Mouse (Mus musculus) testis, postnatal 14 days (tissue): ENCODE data around the gene Mbnl2.
"Not testable (repeated sequence)": the region's sequence is repeated elsewhere in the genome, so short reads cannot be mapped to it uniquely, and the experiment has no call there.

Experiments used
- DNase-seq: peaks from one replicate; pipeline ENCODE4 v3.0.0; 2021; ENCODE audit warnings: low spot score

Gene Mbnl2

DNA sequence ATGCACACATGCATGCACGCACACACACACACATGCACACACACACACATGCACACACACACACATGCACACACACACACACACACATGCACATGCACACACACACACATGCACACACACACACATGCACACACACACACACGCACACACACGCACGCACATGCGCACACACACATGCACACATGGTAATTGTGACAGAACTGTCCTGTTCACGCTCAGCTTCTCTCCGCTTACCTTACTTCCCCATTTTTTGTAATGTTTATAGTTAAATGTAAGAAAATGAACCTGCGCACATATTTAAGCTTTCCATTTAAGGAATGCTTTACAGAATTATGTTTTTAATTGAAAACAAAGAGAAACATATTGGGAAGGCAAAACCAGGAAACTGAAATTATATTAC, 84.1 kb downstream of the Mbnl2 start:
- not testable (repeated sequence) for DNase-seq

DNA sequence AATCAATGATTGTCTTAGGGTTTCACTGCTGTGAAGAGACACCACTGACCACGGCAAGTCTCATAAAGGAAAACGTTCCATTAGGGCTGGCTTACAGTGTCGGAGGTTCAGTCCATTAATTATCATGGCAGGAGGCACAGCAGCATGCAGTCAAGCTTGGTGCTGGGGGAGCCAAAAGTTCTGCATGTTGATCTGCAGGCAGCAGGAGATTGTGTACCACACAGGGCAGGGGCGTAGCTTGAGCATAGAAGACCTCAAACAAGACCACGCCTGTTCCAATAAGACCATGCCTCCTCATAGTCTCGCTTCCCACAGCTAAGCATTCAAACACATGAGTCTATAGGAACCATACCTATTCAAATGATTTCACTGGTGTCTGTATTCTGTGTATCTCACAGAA, 85.7 kb downstream of the Mbnl2 start:
- no peak for DNase-seq

DNA sequence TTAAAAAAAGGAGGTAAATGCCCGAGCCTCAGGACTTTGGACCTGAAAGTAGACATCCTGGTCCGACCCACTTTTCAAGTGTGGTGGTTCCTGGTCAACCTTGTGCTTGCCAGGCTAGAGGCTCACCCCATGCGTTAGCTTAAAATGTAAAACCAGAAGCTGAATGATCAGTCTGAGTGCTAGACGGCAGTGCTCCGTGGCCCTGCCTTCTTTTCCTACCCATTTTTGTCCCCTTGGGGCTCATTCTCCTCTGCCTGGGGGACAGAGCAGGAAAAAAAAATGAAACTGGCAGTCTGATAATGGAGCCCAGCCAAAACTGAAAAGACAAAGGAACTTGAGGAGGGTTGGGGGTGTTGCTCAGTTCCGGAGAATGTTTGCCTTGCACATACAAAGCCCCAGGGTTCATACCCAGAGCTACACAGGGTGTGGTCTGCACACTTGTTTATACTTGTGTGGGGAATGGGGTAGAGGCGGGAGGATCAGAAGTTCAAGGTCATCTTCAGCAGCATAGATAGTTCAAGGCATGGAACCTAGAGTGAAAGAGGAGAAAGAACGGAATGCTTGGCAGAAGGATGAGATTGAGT, 87.0 kb downstream of the Mbnl2 start:
- DNase-seq = no peak

DNA sequence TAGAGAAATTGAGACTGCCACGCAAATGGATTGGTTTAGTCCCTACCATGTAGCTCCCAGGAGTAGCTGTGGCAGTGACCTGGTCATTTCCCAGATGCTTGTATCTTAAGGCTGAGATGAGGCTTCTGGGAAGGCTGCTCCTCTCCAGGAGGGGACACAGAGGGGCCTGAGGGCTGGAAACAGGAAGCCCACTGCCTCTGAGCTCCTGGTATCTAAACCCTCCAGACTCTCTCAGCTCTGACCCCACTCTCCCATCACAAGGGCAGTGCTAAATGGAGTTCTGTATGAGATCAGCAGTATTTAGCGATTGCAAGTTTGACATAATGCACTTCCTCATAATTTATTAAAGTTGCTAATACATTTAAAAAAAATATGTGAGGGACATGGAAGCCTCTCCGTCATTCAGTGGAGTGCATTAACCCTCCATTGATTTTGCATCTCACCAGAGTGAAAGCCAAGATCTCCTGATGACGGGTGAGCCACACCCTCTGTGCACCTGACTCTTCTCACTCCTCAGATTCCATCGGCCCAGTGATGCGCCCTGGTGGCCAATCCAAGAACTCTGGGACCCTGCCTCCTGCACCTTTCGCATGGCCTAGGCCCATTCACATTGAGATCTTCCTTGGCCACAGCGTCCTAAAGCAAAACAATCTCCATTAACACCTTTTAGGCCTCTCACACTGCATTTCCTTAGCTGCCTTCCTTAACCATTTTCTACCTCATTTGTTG, 87.8 kb downstream of the Mbnl2 start:
- DNase-seq = no peak

DNA sequence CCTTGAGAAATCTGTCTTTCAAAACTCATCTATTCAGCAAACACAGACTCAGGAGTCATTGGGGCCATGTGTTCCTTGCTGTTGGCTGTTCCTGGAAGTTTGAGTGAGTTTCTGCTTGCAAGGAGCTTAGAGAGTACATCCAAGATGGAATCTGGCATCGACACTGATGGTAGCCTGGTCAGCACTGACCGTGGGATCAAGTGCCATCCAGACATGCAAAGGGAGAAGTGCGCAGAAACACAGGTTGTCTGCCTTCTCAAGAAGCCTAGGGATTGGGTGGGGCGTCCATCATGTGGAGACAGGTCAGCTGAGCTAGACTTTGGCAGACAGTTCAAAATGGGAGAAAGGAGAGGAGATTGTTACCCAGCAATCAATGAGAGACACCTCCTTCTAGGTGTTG, 89.6 kb downstream of the Mbnl2 start:
- no peak for DNase-seq

DNA sequence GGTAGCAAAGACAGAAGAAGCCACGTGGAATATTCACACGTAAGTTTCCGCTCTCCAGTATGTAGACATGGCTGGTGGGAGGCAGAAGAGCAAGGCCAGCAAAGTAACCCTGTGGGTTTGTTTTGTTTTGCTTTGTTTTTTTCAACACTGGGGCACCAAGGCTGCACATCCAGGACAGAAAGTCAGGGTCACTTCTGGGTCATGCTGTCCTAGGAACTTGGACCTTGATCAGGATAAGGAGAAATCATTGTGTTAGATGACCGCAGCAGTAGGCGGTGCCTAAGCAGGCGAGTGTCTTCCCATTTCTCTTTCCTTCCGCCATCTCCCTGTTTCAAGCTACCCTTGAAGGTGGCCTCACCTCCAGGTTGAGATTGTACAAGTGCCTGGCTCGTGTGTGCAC, 91.5 kb downstream of the Mbnl2 start:
- peak; percentile 24 for DNase-seq

DNA sequence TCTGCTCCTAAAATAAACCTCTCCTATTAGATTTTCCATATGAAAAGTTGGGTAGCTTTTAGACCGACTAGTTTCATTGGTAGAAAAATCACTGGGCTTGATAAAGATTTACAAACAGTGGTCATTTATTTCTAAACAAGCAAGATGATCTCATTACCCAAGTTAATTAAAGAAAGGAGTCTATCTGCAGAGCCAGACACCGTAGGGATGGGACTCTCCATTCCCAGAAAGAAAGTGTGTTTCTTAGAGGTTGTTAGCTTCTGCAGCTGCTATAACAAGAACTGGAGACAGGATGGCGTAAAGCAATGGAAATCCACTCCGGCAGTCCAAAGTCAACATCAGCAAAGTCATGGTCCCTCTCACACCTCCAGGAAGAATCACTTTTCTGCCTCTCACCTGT, 92.1 kb downstream of the Mbnl2 start:
- DNase-seq = no peak

DNA sequence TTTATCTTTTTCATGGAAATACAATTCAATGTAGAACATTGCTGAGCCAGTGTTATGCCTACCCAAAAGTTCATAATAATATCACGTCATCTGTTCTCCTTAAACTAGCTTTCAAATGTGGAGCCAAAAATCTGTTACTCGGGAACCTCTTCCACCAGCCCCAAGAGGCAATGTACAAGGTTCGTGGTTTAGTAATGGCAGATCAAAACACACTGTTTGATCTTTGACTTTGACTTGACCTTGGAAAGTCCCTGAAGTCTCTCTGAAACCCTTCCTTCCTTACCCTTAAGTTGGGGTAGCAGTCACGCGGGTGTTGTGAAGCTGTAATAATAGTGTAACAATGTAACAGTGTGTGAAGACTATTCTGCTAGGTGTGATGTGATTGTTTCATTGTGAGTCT, 93.0 kb downstream of the Mbnl2 start:
- DNase-seq = no peak

DNA sequence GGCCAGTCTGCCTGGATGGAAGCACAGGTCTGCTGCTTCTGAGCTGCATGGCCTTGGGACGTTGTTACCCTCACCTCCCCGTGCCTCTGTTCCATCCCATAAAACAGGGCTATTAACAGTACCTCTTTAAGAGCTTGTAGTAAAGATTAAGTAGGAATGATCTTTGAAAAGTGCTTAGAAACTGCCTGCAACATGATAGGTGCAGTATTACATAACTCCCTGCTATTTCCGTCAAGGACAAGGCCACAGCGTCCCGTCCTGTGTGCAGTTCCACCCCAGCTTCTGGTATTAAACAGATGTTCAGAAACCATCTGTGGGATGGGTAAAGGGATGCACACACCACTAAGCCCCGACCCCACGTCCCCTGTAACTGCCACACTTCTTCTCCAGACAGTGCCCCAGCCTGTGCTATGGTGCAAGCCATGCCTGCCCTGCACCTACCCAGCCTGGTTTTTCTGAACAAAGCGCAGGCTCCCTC, 93.5 kb downstream of the Mbnl2 start:
- no peak for DNase-seq

DNA sequence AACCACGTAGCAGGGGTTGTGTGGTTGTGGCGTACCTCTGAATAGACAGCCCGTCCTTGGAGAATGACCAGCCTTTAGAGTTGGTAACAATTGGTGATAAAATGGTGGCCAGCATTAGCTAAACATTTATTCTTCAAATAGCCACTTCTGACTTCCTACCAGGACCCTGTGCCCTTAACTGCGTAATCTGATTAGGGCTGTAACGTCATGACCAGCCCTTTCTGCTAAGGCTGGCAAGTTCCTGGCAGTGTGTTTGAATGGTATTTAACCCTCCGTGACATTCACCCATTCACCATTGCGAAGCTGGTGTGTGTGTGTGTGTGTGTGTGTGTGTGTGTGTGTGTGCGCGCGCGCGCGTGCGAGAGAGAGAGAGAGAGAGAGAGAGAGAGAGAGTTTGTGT, 94.6 kb downstream of the Mbnl2 start:
- DNase-seq = no peak

DNA sequence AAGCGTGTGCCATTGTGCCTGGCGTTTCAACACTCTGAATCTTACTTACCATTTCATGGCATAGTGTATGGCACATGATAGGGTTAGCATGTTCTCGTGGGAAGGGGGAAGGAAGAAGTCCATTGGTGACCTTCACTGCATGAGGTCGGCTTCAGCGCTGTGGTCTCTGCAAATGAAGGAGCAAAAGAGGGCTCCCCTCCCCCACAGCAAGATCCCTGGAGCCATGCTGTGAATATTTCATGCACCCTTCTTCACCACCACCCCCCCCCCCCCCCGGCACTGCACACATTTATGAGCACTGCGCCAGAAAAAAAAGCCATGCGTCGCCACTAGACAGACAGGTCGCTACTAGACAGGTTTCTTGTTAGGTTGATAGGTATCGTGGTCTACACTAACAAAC, 95.2 kb downstream of the Mbnl2 start:
- no peak for DNase-seq

DNA sequence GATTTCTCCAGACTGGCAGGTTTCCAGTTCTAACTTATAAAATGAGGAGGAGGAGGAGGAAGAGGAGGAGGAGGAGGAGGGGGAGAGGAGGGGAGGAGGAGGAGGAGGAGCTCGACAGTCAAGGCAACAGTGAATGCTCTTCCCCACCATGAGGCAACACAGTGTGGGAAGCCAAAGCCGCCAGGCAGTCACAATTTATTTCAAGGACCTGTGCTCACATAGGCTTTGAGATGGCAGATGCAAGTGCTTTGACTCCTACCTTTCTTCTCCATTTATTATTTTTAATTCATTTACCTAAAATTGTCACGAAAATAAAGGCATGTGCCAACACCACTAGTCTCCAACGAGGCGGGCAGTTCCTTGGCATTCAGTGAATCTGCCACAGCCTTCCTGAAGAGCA, 95.7 kb downstream of the Mbnl2 start:
- DNase-seq = no peak

DNA sequence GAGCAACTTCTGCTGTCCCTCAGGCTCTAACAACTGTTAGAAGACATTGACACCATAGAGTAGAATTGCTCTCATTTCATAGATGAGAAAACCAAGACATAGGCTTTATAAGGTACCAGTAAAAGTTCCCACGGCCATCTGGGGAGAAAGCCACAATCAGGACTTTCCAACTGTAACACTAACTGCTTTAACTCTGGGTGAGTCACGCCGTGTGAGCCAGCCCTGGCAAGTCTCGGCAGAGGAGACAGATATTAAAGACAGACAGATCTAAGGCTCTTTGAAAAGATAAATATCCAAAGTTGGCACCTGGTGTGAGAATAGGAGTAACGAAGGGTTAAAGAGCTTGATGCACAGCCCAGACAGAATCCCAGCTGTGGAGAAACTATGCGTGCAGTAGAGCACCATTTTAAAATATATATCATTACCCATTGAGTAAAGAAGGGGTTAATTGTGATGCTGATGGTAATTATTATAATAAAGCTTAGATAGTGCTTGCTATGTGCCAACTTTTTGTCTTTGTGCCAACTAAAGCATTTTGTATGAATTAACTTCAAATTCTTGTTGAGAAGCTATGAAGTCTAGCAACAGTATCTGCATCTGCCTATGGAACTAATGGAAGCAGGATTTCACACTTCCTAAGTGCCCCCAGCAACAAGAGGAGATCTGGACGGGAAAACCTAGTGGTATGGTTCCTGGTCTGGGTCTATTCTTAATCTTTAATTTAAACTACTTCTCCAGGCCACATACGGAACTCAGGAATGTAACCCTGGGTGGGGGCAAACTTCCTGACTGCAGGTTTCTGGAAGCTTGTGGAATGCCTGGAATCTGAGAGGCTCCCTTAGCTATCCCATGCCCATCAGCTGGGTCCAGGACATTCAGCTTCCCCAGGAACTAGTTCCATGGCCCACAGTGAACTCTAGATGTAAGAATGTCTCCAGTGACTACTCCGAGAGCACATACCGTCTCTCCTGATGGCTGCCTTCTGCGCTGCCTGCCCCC, 97.9 kb downstream of the Mbnl2 start:
- DNase-seq = no peak

DNA sequence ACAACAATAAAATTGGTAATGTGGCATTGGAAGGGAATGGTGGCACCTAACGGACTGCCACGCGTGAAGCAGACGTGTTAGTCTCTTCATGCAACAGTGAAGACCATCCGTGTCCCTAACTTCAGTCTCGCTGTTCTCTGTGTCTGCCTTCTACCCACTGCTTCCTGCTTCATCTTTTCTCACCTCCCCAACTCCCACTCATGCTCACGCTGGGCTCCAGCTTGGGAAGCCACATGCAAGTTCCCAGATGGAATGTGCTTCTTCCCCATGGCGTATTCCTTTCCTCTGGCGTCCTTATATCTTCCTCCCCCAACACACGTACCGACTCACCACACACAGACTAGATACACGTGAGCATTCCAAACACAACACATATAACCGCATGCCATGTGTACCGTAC, 99.3 kb downstream of the Mbnl2 start:
- no peak for DNase-seq

DNA sequence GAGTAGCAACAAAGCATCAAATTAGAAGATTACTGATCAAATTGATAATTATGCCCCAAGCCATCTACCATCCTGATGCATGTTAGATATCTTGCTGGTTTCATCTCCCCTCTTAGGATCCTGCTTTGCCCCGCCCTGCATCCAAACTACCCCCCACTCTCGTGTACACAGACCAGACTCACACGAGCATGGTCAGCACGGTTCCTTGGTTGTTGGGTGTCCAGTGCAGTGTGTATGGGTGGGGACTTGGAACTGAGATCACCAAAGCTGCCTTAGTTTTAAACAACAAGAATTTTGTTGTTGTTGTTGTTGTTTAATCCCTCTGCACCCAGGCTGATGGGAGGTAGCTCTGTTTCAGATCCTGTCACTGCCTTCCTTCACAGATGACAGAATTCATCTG, 101.7 kb downstream of the Mbnl2 start:
- no peak for DNase-seq

DNA sequence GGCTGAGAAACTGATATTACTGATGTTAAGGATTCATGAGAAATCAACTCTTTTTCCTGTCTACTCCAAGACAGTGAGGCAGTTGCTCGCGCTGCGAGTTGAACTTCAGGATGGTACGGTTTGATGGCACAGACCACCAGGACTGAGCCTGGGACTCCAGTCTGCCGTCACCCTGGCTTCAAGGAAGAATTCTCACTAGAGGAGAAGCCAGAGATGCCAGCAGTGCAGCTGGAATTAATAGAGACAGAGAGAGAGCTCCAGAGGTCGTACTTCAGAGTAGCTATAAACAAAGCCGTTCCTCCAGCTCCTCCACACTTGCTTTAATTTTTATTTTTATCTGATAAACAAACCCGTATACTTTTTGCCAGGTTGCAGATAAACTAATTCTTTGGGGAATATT, 102.5 kb downstream of the Mbnl2 start:
- DNase-seq = no peak

DNA sequence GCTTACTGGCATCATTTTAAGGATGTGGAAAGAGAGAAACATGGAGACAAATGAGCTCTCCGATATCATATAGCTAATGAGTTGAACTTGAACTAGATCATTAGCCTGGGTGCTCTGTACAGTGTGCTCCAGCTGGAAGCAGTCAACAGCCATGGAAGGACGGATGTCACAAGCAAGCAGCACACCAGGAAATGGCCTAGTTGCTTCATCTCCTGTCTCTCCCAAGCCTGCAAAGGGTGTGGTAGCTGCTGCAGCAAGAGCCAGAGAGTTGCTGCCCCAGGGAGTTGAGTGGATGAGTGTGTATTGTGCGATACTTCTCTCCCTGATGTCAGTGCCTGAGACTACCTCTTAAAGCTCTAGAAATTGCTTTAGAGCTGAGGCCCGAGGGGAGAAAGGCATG, 104.2 kb downstream of the Mbnl2 start:
- no peak for DNase-seq

DNA sequence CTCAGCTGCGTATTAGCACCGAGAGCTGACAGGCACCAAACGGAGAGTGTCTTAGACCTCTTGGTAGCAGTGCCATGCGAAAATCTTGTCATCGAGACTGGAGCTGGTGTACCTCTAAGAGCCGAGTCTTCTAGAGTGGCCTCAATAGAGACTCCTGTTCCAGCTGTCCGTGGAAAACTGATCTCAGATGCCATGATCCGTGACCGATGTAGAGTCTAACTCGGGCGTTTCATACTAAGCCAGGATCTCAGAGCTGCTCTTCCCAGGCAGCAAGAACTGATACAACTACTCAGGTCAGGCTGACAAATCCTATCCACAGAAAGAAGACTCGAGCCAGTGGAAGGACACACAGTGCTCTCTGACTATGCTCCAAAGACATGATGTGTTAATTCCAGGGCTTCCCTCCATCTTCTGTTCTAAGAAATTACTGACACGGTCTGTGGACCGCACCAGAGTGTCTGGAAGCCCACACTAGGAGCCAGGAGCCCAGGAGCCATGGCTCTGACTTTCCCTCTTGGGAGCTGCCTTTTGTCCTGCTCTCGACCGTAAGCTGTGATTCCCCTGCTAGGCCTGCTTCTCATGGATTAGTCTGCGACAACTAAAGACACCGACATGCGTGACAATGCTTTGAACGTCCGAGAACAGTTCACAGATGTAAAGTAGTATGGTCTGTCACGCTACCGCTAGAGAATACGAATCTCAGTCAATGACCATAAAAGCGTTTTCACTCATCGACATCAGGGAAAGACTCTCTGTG, 106.1 kb downstream of the Mbnl2 start:
- DNase-seq = no peak

DNA sequence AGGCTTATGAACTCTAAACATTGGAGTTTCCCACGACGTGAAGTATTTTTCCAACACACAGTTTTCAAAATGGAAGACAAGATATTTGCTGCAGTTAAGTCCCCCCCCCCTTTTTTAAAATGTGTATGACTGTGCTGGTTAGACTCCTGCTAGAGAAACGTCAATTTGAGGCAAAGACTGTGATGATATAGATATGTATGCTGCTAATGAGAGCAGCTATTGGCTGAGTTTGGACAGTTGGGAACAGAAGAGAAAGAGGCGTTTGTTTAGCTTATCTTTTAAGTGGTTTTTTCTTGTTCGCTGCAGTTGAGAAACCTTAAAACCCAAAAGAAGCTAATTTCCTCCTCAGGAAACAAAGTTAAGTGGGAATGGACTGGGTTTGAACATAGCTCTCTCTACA, 106.7 kb downstream of the Mbnl2 start:
- no peak for DNase-seq

DNA sequence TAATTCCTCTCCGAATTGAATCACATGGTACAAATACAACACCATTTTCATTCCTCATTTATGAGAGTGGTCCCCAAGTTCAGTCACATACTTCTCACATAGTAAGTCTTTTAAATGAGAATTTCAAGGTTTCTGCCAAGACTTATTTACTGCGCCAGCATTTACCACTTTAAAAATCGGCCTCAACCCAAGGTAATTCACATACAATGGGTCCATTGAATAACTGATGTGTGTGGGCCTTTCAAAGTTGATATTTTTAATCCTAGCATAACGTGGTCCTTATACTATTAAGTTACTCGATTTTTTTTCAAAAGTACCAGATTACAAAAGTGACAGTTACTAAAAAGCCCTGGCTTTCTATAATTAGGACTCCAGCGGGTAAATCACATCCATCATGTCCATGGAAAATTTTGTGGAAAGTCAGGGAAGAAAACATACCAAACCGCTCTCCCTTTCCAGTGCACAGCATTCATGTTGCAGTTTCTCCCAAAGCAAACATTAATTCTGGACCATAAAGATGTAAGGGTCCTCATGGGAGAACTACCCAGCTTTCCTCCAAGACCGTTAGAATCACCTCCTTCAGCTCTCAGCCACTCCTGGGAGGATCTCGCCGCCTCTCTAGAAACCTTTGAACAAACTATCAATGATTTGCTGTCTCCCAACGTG, 107.8 kb downstream of the Mbnl2 start:
- no peak for DNase-seq

DNA sequence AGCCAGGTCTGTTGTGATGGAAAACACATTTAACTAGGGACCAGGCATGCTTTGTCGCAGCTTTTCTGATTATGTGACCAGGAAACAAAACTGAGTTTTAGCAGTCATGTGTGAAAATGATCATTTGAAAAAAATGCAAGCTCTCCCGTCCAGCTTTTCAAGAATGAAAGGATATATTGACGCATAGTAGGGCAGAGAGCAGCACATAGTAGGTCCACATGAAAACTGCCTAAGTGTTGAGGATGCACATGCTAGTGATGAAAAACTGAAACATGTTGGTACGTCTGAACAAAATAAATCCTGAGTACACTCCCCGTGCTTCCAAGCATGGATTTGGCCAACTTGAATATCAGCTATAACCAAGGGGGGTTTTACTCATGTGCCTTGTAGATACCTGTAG, 109.1 kb downstream of the Mbnl2 start:
- DNase-seq = no peak

DNA sequence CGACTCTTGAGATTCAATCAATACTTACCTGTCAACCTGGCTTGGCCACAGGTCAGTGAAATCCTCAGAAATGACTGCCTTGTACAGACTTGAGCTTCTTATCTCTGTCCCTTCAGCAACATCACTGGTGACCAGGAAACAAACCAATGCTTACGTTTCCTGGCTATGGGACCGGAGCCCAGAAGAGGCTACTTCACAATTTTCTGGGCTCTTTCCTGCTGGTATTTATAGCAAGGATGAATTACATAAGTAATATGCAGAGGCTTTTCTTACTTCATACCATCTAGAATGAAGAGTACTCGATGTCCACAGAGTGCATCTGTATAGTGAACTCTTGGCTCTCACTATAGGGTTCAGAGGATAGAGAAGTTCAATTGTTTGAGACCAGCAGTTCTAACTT, 111.8 kb downstream of the Mbnl2 start:
- no peak for DNase-seq
